Mouse (Mus musculus) testis, postnatal 10 days (tissue): ENCODE measurements around the gene Nop14.
A peak's percentile ranks its signal among the peaks of the same experiment; 100 is the strongest.

Source experiments
- DNase-seq: peaks from one replicate; pipeline ENCODE4 v3.0.0; 2021; ENCODE audit warnings: low spot score

The Nop14 gene

DNA sequence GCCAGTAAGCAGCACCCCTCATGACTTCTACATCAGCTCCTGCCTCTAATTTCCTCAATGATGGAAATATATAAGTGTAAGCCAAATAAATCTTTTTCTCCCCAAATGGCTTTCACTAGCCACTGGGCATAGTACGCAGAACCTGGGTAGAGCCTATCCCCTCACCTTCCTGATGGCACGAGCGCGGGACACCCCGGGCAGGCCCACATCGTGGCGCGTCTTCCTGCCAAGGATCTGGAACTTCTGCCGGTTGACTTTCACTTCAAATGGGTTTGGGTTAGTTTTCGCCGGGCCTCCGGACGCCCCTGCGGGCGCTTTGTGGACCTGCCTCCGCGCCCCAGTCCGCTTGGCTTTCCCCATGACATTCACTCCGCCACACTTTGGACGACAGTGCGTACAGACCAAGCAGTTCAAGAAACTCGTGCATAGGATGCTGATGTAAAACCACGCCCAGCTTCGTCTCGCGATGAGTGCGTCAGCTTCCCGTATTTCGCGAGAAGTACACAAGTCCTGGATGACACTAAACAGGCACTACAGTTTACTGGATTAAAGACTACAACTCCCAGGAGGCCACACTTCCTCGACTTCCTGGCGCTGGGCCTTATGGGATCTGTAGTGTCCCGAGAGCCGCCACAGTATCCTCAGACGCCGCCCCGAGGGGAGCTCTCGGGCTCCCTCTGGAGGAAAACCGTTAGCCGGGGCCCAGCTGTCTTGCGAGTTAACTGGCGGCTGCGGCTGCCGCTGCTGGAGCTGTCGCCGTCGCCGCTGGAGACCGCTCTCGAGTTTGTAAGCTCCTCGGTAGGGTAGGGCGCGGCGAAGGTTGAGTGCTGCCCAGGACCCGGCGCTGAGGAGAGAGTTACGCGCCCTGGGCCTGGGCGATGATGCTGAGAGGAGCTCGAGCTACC, at the start of gene Nop14, which contains the start of gene Grk4:
Nop14 (minus strand) TSS at position 463 of the 905 bp plus-strand sequence.
Grk4 (plus strand) TSS at position 694 of the 905 bp plus-strand sequence.
- DNase-seq, result peak; percentile 98

DNA sequence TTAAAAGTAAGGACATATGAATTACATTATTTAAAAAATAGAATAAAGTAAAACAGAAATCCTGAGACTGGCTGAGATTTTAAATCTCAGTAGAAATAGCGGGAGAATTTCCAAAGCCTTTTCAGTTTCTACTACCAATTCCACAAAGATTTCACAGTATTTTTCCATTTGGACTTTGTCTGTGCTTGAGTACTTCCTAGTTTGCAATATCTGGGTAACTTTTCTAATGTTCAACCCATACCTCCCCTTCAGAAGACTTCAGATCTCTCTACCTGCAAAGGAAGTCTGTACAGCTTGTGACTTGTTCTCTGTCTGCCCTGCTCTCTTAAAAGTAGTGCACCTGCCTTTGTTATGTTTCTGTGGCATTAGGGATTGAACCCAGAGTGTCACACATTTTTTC, 48.5 kb upstream of the Nop14 start:
- no peak for DNase-seq

DNA sequence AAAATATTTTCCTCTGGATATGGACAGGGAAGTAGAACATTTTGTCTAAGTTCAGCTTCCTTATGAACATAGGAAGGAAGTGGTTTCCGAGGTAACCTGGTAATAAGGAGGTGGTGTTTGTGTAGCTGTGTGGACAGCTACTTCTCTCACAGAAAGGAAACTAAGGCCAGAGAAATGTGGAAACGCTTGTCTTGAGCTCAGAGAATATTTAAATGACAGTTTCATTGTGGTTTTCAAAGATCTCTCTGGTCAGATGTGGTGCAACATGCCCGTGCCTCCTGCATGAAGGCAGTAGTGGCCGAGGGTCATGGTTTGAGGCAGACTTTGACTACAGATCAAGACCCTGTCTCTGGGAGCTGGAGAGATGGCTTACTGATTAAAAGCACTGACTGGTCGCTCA, 35.6 kb upstream of the Nop14 start:
- DNase-seq, result no peak

DNA sequence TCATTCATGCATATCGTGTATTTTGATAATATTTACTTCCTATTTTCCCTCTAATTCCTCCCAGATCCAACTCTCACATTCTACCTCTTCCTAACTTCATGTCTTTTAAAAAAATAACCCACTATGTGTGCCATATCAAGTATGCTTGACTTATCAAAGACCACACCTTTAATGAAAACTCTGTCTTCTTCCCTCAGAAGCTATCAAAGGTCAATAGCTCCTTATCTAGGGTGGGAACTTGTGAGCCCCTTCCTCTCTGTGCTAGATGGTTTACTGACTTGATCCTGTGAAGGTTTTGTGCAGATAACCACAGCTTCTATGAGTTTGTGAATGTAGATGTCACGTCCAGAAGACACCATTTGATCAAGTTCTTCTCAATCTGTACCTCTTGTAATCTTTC, 32.8 kb upstream of the Nop14 start:
- DNase-seq, result no peak

DNA sequence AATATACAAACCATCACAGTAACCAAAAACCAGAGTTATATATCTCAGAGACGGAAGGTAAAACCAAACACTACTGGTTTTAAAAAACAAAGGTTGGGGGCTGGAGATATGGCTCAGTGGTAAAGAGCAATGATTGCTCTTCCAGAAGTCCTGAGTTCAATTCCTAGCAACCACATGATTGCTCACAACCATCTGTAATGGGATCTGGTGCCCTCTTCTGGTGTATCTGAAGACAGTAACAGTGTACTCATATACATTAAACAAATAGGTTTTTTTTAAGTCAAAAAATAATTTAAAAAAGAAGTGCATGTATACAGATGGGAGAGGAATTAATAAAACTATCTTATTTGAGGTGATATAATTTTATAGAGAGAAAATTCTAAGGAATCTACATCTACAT, 29.9 kb upstream of the Nop14 start:
- no peak for DNase-seq

DNA sequence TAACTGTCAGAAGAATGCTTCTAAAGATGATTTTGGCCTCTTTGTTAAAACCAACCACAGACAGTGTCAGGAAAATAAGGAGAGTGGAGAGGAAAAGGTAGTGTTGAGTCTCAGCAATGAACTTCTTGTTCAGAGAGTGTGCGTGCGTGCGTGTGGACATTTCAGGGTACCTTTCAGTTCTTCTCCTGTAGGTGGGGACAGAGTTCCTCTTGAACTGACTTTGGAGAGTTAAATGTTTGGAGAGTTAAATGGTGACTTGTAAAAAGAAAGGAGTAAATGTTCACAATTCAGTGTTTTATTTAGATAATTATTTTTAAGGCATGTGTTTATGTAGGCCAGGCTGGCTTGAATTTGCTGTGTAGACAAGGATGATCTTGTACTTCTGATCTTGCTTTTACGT, 10.3 kb upstream of the Nop14 start:
- DNase-seq, result no peak

DNA sequence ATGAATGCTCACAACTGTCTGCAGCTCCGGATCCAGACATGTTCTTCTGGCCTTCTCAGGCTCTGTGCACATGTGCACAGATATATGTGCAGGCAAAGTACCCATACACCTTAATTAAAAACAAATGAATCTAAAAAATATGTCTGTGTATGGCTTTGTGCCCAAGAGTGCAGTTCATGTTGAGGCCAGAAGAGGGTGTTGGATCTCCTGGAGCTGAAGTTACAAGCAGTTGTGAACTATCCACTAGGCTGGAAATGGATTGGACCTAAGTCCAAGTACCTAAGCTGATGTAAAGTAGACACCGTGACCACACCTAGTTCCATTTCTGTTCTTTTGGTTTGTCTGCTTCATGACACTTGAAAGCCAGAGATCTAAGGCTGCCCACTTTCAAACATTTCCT, 9.5 kb upstream of the Nop14 start:
- no peak for DNase-seq

DNA sequence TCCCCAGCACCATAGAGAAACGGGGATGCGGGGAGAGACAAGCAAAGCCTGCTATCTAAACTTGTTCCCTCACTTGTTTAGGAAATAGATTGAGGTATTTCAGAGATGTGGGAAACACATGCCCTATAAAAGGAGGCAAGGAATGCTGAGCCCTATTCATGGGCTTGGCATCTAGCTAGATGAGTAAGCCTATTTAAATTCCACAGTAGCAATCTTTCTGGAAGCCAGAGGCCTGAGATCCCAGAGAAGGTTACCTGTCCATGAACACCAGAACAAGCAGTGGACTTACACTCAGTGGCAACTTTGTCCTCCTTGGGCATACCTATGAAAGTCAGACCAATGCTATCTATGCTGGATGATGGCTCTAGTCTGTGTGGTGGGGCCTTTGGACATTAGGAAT, 3.3 kb upstream of the Nop14 start:
- DNase-seq, result no peak

DNA sequence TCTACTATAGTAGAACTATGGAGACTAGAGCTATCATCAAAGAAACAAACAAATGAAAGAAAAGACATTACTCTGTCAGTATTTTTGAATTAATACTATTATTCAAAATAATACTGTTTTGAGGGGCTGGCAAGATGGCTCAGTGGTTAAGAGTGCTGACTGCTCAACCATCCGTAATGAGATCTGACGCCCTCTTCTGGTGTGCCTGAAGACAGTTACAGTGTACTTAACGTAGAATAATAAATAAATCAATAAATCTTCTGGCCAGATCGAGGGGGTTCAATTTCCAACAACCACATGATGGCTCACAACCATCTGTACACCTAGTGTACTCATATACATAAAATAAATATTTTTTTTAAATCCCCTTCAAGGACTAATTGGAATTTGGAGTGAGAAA, 2.0 kb upstream of the Nop14 start:
- DNase-seq, result no peak

DNA sequence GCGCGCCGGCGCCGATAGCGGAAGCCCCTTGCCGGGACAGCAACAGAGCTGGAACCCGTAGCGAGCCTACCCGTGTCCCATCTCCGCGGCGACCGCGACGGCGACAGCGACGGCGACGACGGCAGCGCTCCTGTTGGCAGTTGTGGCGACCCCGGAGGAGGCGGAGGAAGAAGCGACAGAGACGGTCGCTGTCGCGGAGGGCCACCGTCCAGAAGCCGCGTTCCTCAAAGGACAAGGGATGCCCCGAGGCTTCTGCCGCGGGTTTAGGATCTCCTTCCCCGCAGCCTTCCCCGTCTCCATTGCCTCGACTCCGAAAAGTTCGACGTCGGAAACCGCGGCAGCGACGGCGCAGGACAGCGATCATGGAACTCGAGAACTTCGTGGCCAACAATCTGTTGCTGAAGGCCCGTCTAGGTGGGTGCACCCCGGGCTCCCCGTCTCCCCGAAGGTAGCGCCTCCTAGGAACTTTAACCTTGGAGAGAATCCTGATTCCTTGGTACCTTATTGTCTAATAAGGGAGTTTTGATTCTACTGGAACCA, 713 bp upstream of the Nop14 start:
- no peak for DNase-seq

DNA sequence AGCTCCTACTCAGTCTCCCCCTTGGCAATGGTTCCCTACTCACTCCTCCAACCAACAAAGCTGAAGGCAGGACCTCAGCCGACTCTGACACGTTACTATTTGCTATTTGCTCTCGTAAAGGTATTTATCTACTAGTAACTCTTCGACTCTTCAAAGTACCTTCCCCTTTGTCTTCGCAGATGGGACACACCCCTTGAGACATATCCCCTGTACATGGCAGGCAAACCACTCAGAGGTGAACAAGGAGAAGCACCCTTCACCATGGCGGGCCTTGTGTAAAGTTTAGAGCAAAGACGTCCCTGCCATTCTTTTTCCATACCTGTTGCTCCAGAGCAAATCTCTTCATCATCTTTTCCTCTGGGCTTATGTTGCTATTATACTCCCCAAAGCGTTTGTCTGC, 2.4 kb downstream of the Nop14 start:
- DNase-seq, result no peak

DNA sequence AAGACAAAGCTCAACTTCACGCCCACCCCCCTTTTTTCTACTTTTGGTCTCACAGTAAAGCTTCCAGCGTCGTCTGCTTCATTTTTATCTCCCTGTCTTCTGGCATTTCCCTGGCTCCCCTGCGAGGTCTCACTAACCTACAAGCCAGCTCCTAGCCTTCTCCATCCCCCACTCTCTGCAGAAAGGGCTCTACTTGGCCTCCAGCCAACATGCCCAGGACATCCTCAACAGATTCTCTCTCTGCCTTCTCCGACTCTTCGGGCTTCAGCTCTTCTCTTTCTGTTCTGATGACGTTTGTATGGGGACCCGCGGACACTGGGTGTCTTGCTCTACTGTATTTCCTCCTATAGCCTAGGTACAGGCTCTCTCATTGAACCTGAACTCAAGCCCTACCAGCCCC, 5.1 kb downstream of the Nop14 start:
- peak; percentile 68 for DNase-seq

DNA sequence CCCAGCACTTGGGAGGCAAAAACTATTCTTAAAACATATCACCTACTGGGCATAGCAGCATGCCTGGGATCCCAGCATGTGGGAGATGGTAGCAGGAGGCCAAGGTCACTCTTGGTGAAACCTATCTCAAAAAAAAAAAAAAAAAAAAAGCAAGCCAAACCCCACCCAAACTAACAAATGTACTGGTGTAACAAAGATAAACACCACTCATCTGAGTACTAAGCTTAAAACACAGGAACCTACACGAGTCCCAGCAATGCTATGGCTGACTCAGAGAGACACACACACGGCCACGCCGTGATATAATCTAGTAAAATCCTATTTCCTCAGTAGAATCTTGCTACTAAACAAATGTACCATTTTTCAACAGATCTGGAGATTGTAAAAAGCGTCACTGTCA, 7.0 kb downstream of the Nop14 start:
- no peak for DNase-seq

DNA sequence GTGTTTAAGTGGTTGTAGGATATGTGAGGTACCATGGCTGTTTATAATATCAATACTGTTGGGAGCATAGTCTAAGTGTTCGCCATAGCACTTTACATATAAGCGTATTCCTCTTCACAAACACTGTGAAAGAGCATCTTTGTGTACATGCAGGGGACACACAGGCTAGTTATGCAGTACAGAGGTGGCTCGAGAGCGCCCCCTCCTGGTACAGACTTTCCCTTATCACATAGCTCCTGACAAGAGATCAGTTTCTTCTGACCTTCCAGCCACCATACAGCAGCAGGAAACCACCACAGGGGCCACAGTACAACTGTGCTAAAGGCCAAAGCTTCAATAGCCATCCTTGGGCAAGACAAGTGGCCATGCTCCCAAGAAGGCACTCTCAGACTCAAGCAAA, 12.4 kb downstream of the Nop14 start:
- peak; percentile 76 for DNase-seq

DNA sequence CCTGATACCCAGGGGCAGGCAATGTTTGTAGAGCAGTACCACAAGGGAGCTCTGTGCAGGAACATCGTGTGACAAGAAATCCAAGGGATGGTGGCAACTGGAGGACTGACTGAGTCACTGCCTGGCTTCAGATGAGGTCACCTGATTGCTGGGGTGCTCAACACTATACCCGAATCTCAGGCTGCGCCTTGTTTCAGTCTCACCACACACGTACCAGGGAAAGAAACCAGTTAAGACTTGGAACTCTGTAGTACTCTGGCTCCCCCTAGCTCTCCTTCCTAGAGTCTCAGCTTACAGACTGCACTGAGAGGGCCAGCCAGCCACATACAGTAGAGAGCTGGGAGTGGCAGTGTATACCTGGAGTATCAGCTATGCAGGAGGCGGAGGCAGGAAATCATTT, 17.0 kb downstream of the Nop14 start:
- DNase-seq, result no peak

DNA sequence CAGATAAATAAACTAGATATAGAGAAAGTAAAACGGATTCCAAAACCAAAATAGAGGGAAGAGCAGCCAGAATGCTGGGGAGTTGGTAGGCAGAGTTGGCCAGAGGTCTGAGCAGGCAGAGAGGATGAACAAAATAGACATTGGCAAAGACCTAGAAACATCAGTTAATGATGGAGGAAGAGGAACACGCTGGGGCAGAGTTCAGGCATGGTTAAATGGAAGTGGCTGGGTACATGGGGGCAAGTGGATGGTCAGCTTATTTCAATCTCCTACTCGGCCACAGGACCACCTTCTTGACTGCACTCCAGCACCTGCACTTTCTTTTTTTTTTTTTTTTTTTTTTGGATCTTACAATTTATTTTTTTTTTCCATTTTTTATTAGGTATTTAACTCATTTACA, 18.0 kb downstream of the Nop14 start:
- DNase-seq, result no peak

DNA sequence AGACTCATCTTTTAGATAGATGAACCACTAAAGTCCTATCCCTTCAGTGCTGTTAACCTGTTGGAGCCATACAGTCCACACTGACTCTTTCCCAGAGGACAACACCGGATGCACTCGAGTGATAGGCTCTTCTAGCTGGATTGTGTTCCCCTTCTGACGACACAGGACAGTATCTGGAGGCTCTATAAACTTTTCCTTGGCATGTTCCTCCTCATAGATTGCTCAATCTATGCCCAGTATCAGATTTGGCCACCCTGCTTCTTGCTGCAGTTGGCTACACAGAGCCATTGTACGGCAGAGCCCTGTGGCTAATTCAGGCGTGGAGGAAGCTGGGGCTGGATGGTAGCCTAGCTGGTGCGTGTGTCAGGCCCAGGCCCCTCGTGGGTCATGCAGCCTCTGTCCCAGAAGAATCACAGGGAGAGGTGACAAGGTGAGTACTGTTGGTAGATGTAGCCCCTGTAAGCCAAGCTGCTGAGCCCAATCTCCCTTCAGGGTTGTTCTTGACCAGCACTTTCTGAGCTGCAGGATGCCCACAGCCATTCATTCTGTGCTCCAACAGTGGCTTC, 22.3 kb downstream of the Nop14 start:
- DNase-seq, result no peak

DNA sequence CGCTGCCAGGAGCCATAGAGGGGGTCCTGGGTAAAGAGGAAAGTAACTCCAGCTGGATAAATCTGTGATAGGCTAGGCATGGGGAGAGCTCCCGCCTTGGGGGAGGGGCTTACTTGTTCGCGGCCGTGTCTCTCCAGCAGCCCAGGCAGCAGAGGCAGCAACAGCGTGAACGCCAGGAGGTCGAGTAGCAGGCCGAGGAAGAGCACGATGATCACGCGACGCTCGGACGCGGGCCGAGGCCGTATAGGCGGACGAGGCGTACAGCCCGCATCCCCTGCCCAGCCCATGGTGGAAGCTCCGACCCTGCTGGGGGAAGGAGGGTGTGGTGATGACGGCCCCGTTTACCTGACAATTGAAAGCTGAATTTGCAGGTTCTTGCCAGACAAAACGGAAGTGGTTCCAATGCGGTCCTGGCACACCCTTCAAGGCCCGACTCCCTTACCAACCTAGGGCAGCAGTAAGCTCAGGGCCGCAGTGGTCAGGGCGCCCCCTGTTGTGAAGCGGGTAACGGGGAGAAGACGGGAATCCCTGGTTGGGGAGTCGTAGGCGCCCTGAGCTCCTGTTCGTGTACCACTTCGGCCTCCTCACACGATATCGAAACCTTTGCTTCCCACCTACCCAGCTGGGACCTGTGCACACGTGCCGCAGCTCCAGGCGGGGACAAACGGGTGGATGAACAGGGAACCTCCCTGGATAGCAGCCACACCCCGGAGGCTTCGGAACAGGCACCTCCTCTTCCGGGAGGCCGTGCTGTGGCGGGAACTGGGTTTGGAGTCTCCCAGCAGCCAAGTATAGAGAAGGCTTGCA, 23.3 kb downstream of the Nop14 start, which contains the start of gene Mfsd10:
Mfsd10 (minus strand) TSS at position 732 of the 807 bp plus-strand sequence.
- DNase-seq, result peak; percentile 82

DNA sequence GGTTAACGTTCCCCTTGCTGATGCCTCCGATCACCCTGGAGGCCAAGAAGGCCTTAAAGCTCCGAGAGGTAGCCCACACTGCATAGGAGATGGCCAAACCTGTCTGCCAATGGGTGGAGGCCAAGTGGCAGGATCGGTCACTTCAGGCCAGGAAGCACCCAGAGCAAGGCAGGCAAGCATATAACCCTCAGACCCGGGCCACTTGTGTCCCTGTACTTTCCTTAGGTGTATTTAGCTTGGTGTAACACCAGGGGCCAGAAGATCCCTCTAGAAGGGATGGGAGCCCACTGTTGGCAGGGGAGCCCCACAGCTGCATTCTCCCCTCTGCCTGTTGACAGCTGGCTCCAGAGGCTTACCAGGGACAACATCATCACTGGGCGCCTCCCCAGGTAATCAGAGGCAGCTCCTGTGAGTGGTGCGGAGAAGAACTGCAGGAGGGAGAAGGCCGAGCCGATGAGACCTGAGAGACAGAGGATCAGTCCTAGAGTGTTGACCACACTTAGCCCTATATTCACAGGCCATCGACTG, 24.2 kb downstream of the Nop14 start:
- no peak for DNase-seq

DNA sequence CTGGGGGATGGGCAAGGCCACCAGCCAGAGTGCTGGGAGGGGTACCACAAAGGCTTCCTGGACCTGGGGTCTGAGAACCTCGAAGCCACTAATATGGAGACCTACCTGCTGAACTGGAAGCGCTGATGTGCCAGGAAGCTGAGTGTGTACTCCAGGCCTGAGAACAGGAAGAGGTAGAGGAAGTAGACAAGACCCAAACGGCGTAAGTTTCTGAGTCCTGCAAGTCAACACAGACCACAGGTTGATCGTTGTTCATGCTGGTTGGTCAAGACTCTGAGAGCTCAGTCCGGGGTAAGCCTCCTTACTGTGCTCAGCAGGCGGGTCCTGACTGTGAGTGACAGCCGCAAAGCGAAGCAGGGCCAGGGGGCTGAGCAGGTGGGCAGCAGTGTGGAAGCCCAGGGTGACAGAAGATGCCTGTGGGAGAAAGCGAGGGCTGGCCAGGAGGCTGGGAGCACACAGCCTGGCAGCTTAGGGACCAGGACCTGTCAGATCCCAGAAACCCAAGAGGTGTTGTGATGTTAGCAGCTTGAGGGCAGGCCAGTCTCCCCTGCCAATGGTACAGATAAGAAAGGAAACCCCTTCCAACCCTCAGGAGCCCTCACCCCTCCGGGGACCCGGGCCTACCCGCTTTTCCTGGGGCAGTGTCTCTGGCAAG, 25.1 kb downstream of the Nop14 start:
- DNase-seq, result no peak

DNA sequence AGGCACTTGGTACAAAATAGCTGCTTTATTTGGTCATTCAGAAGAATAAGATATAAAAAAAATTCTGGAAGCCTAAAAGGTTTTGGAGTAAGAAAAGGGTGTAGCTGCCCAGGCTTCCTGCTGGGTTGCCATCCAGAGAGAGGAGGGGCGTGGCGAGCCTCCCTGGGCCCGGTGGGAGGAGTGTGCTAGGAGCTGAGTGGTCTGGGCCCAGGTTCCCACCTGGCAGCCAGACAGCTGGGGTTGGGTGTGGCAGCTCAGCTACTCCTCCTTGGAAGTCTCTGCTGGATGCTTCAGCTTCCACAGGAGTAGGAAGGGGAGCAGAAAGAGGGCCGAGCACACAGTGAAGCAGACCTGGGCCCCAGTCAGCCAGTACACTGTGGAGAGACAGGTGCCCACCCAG, 26.3 kb downstream of the Nop14 start:
- no peak for DNase-seq

DNA sequence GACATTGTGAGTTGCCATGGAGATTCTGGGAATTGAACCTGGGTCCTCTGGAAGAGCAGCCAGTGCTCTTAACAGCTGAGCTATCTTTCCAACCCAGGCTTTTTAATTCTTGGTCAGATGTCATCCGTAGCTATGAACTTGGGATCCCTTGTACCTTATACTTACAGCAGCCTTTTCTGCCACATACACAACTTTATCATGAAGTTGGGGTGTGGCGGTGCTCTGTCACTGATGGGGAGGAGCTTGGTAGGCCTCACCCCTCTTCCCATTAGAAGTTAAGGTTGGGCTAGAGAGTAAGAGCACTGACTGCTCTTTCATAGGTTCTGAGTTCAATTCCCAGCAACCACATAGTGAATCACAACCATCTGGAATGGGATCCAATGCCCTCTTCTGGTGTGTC, 27.0 kb downstream of the Nop14 start:
- DNase-seq, result no peak
